Mouse (Mus musculus) stomach, postnatal 0 days (tissue): ENCODE measurements at regions not wholly inside any gene's neighbourhood (a gene's known extent, or its start where the extent isn't known, plus 50 kb on each side); places are given as distances from the start of the nearest gene placed in this dataset.

Source experiments
- CTCF ChIP-seq: IDR thresholded peaks from 2 replicates; pipeline ENCODE4 v1.5.1; 2016; ENCODE audit warnings: antibody characterized with exemption, low read depth, mild to moderate bottlenecking, moderate library complexity
- EP300 ChIP-seq: optimal IDR thresholded peaks from 2 replicates; pipeline ENCODE3; 2016; ENCODE audit warnings: antibody characterized with exemption

DNA sequence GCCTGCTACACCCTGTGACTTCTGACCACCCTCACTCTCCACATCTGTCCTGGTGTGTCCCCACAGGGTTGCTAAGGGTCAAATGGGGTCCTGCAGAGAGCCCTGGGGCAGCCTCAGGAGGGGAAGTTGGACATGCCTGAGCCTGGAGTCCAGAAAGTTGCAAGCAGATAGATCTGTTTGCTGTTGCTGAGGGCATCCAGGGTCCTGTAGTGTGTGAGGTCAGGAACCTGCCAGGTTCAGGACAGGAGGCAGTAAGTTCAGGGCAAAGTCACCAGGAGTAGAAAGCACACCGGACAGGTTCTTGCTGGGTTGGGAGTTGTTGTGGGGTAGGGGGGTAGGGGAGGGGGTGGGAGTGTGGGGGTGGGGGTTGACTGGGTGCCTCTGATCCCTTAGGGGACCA, 89.4 kb upstream of the Ptpn1 start:
- TF ChIP-seq CTCF (no peak), EP300 (no peak)
